Mouse (Mus musculus): ENCODE data around the gene Tmem108.

The Tmem108 gene

DNA sequence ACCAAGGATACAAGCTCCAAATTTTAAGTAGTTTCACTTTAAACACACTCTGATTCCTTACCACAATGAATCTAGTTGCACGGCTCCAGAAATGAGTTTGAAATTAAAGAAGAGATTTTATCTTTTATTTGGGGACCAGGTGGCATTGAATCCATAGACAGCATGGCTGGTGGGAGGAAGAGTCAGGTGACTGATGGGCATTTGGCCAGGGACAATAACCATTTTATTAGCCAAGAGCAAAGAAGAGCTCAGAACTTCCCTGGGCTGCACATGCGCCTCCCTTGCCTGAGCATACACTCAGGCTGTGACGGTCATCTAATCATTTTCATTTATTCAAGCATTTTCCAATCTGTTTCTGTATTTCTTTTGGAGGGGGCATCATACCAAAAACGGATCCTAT, 135.5 kb downstream of the Tmem108 start:
- DNase-seq: no peak

- DNase-seq: peak; percentile 76
These were observed 137.0 kb downstream of the Tmem108 start for GRCm38 (mm10) chr9:103624649-103625048.

DNA sequence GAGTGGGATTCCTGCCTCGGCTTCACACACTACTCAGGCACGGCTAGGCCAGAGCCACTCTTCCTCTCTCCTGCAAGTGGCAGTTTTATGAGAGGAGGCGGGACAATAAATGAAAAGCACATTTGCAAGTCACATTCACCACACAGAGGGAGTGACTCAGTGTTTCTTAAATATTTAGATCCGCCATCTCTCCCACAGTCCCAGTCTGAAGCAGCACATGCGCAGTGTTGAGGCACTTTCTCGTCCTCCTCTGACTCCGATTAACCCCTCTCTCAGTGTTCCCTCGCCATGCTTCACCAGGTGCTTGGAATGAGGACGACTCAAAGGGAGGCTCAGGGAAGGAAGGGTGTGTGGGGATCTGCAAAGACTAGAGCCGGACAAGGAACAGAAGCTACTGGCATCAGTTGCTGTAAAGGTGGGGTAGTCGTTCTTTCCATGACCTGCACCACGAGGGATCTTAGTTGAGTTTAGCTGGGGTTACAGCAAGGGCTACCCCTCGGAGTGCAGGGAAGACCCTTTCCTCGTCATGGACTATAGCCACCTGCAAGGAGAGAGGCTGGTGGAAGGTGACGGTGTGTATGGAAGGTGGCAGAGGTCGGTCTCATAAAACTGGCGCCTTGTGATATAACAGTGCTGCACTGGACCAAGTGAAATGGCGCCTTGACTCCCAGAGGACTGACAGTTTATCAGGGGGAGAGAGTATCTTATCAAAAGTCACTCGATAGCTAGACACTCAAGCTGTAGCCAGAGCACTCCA, 137.9 kb downstream of the Tmem108 start:
- no peak for DNase-seq

DNA sequence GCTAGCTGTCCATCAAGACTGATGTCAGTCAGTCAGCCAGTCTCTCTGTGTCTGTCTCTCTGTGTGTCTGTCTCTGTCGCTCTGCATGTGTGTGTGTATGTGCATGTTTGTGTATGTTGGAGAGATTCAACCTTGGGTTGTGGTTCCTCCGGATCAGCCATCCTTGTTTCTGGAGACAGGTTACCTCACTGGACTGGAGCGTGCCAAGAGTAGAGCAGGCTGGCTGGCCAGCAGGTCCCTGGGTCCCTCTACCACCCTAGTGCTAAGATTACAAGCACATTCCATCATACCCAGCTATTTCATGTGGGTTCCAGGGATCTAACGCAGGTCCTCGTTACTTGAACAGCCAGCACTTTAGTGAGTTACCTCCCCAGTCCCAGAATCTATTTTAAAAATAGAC, 138.6 kb downstream of the Tmem108 start:
- DNase-seq: no peak

GRCm38 (mm10) chr9:103621870-103622269, 139.8 kb downstream of the Tmem108 start:
- no peak for DNase-seq

GRCm38 (mm10) chr9:103620517-103621212, 141.0 kb downstream of the Tmem108 start:
- no peak for DNase-seq

- no peak for DNase-seq
These were observed 147.4 kb downstream of the Tmem108 start for GRCm38 (mm10) chr9:103614260-103614659.

DNA sequence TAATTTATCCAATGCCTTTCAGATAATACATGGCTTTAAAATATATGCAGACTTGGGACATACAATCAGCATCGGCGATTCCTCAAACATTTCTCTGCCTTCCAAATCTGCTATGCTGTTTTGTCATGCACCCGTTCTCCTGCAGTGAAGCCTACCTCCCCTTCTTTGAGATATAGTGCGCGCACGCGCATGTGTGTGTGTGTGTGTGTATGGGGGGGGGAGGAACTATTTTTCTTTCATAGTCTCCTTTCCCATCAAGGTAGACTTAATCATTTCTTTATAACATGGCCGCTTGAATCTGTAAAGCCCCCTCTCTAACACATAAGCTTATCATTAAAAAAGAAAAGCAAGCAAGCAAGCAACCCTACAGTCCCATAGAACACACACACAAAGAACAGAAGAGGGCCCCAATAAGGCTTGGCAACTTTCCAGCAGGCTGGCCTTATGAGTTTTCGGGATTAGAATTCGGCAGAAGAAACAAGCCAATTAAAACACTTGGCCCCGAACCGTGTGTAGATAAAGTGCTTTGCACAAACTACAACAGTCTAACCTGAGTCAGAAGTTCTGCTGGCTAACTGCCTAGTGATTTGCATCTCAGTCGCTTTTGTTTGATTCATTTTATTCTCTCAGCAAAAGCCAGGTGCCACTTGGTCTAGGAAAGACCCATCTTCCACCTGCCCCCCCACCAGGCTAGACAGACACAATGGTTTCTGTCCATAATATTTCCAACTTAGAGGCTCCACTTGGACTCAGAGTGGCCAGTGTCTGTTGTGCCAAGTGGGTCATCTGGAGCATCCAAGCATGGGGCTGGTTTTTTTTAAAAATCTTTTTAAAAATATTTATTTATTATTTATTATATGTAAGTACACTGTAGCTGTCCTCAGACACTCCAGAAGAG, 153.2 kb downstream of the Tmem108 start:
- no peak for DNase-seq

DNA sequence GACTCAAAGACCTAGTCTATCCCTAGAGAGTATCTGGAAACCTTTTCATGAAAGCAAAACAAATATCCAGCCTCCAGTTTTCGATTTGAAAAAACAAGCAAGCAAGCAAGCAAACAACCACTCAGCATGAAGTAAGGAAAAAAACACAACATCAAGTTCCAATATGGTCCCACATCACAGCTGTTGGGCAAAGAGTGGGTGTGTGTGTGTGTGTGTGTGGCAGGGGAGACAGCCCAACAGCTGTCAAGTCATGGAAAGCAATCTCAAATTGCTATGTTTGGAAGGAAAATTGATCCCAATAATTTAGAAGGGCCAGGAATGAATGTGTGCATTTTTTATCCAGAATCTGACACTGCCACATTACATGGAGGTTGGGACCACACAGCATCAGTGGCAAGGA, 155.6 kb downstream of the Tmem108 start:
- DNase-seq: no peak

DNA sequence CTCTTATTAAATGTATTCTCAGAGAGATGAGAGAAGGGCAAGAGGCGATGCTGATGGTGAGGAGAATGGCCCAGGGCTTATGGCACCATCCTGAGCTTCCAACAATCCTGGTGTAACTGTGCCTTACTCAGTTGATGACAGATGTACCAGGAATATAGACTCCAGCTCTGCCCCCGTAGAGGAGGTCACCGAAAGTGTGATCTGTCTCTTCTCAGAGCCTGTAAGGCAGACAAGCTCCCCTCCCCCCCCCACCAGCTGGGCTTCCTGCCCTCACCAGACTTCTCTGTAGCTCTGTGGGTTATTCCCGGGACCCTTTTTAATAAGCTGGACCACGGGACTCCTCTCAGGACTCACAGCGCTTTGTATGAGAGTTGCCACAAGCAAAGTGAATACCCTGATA, 157.8 kb downstream of the Tmem108 start:
- DNase-seq: no peak

DNA sequence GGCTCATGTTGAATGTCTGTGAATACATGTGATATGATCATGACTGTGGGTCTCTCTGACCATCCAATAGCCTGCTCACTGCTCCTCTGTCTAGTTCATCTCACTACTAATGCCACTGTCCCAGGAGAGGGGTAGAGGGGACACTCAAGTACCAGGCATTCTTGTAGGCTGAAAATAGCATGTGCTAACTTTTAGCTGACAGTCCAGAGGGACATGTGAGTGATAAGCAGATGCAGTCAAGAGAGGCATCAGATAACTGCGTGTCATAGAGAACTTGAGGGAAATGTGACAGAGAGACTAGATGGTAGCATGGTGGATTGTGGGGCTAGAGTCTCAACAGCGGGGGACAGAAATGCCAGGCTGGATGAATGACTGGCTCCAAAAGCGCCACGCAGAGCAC, 159.8 kb downstream of the Tmem108 start:
- no peak for DNase-seq

DNA sequence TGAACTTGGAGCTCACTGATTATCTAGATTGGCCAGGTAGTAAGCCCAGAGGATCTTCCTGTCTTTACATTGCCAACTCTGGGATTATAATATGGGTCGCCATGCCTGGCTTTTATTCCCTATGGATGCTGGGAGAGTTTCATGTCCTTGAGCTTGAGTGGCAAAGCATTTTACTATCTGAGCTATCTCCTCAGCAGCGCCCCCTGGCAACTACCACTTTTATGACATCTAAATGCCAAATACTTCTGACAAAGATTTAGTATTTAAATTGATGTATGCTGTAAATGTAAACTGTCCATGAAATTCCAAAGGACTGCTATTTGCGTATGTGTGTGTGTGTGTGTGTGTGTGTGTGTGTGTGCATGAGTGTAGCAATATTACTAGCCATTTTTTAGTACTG, 160.8 kb downstream of the Tmem108 start:
- DNase-seq: peak; percentile 9

DNA sequence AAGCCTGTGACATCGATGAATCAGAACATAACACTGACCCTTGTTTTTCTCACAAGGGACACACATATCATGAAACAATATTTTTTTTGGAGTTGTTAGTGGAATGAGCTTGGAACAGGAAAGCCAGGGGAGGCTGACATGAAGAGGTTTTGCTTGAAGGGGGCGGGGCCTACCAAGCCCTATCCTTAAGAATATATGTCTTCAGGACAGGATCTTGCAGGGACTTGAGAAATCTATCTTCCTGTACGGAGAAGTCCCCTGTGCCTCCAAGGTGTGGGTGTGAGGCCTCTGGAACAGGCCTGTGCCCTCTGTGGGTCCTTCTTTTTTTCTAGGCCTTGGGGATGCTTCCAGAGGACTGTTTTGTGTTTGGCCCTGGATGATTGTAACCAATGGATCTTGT, 161.7 kb downstream of the Tmem108 start:
- DNase-seq: no peak

- DNase-seq: peak; percentile 51
These were observed 163.8 kb downstream of the Tmem108 start for GRCm38 (mm10) chr9:103597861-103598260.

DNA sequence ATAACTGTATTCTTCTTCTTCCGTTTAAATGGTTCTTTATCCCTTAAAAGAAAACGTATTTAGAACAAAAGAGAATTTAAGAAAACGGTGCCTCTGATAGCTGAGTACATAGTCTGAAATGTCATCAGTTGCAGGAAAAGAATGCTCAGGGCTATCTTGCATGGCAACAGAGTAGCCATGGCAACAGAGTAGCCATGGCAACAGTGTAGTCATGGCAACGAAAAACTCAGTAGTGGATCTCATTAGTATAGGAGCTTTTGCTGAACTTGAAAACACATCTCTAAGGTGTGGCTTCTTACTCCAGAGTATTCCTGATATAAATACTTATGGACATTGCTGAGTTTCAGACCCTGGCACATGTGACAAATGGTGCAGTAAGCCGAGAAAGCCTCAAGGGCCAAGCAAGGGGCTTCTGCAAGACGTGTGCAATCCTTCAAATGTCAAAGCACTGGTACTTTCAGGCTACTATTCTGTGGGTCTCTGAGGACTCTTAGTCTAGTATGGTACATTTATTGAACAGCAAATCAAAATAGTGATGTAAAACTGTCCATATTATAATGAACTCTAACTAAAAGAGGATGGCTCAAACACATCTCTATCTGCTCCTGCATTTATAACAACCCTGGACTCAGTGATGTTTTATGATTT, 166.3 kb downstream of the Tmem108 start:
- no peak for DNase-seq

- DNase-seq: no peak
These were observed 167.0 kb downstream of the Tmem108 start for GRCm38 (mm10) chr9:103594423-103595189.

- no peak for DNase-seq
These were observed 168.6 kb downstream of the Tmem108 start for GRCm38 (mm10) chr9:103593079-103593478.

- DNase-seq: no peak
These were observed 169.7 kb downstream of the Tmem108 start for GRCm38 (mm10) chr9:103591962-103592361.

DNA sequence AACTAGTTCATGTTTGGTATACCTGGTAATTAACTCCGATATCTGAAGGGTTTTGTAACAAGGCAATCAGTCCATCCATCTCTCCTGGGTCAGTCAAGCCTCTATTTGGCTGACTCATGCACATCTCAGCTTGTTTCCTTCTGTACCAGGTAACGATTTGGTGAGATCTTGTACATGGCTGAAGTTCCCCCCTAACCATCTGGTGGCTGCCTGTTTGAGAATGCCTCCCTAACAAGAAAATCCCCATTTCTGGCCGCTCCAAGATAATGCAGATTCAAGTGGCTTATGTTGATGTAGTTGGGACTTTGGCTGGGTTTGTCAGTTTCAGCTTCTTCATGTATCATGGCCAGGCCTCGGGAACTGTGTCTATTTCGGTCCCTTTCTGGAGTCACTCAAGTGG, 170.8 kb downstream of the Tmem108 start:
- DNase-seq: no peak

DNA sequence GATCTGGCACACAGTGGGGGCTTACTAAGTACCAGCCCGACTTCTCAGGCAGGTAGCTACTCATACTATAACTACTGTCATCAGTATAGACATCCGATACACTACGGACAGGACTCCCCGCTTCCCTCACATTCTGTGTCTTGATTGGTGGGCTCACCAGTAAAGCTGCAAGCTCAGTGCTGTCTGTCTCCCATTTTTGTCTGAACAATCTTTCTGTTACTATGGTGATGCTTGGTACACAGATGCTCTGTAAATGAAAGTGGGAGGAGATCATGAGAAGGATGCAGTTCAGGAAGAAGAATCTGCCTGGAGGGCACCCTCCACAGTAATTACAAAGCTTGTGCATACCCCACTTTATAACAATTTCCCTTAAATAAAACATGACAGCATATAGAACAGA, 176.8 kb downstream of the Tmem108 start:
- DNase-seq: no peak

DNA sequence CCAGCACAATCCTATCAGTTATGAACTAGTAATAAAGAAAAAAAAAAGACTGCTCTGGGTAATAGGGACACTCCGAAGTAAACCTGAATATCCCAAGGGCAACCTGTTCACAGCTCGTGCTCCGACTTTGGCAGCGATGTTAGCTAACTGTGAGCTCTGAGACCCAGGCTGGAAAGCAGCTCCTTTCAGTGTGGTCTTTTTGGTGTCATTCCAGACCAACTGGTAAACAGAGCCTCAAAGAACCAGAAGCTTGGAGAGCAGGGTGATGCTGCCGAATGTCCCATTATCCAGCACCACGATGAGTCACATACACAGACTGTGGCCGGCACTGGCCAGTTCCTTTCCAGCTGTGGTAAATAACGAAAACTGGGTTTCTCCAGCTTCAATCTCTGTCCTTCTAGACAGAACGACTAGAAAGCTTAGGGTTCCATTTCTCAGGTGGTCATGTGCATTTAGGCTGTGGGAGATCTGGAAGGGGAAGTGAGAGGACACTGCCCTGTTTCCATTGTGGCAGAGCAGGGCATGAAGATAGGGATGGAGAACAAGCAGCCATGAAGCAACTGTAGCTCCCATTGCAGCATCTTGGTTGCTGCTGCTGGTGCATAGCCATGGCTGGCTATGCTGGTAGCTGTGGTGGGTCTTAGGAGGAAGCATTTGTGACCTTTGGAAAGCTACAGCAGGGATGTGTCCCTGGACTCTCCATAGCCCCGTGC, 179.2 kb downstream of the Tmem108 start:
- no peak for DNase-seq

- DNase-seq: no peak
These were observed 181.0 kb downstream of the Tmem108 start for GRCm38 (mm10) chr9:103580621-103581020.
